8 mouse cellular contexts compared by ENCODE assay signal in genomic region chr11:62005241-62005910, GRCm38 (mm10). TPM values are rescaled to one million over a fixed set of nuclear protein-coding genes. Genes with fewer than 3 reads are reported as not detected.
DNase-seq lines count a peak whose midpoint lies in the region; ATAC-seq lines count a peak whose summit lies in the region.

No protein-coding gene starts in this region.

- 37% methylated on average over 14 of the region's 14 CpGs for WGBS in limb, embryonic 13.5 days
- 72% methylated on average over 14 of the region's 14 CpGs for WGBS in neural tube, embryonic 15.5 days
- WGBS in hindbrain, embryonic 12.5 days: 59% methylated on average over 14 of the region's 14 CpGs

- H3K9me3 ChIP-seq in limb, embryonic 13.5 days: no peaks in the 10 kb centered on the region
- no peaks in the 10 kb centered on the region for H3K9me3 ChIP-seq in neural tube, embryonic 15.5 days (replicated peaks)
- H3K9me3 ChIP-seq in hindbrain, embryonic 12.5 days (replicated peaks): no peaks in the 10 kb centered on the region

- ATAC-seq in limb, embryonic 13.5 days (ENCODE audit: low FRiP score, low read depth): peak; percentile 28; the same call in 1 of the 2 replicates
- no peak for ATAC-seq in neural tube, embryonic 15.5 days (ENCODE audit: low FRiP score)
- no peak for ATAC-seq in hindbrain, embryonic 12.5 days (ENCODE audit: low FRiP score)

- peaks cover 22% of the 10 kb centered on the region for H3K4me1 ChIP-seq in limb, embryonic 13.5 days
- peaks cover 4% of the 10 kb centered on the region; the same call in 1 of the 2 replicates for H3K4me1 ChIP-seq in neural tube, embryonic 15.5 days
- no peaks in the 10 kb centered on the region for H3K4me1 ChIP-seq in hindbrain, embryonic 12.5 days

- H3K27me3 ChIP-seq in limb, embryonic 13.5 days: no peaks in the 10 kb centered on the region
- H3K27me3 ChIP-seq in neural tube, embryonic 15.5 days (replicated peaks): no peaks in the 10 kb centered on the region
- no peaks in the 10 kb centered on the region for H3K27me3 ChIP-seq in hindbrain, embryonic 12.5 days

- peak overlapping the region; percentile 70 for H3K27ac ChIP-seq in limb, embryonic 13.5 days
- peak overlapping the region; percentile 15; the same call in 1 of the 2 replicates for H3K27ac ChIP-seq in neural tube, embryonic 15.5 days (replicated peaks)
- no peak overlapping the region for H3K27ac ChIP-seq in hindbrain, embryonic 12.5 days

- no peak overlapping the region for H3K4me3 ChIP-seq in limb, embryonic 13.5 days
- no peak overlapping the region for H3K4me3 ChIP-seq in neural tube, embryonic 15.5 days (replicated peaks)
- H3K4me3 ChIP-seq in hindbrain, embryonic 12.5 days: no peak overlapping the region

- no peaks in the 10 kb centered on the region for H3K36me3 ChIP-seq in limb, embryonic 13.5 days
- no peaks in the 10 kb centered on the region for H3K36me3 ChIP-seq in neural tube, embryonic 15.5 days
- no peaks in the 10 kb centered on the region for H3K36me3 ChIP-seq in hindbrain, embryonic 12.5 days

- peak; percentile 49 to 53 for DNase-seq in cerebellum, adult 18-20 months
- DNase-seq in cerebellum, postnatal 10 days: no peak
- peak; percentile 39 to 53 for DNase-seq in spleen, postnatal 10 days (ENCODE audit: low spot score in 2 of 2)
- no peak for DNase-seq in spleen, adult 18-20 months
- DNase-seq in heart, adult 8-10 months (ENCODE audit: low spot score): peak; percentile 33

- no peak overlapping the region for H3K9ac ChIP-seq in limb, embryonic 13.5 days
- no peak overlapping the region for H3K9ac ChIP-seq in neural tube, embryonic 15.5 days (replicated peaks)
- H3K9ac ChIP-seq in hindbrain, embryonic 12.5 days: no peak overlapping the region

- H3K4me2 ChIP-seq in limb, embryonic 13.5 days (replicated peaks): peak overlapping the region; percentile 30
- no peak overlapping the region for H3K4me2 ChIP-seq in neural tube, embryonic 15.5 days
- no peak overlapping the region for H3K4me2 ChIP-seq in hindbrain, embryonic 12.5 days (replicated peaks)

RNA-seq across cellular contexts. Expression of gene Specc1, which starts 48.8 kb away (rescaled TPM):
- 1 to 10 TPM; 3.6 to 8.6 (median 4.2) TPM for total RNA-seq in heart, adult 8-10 months (2022)
- 12.3 and 13.9 TPM in 2 replicates for polyA plus RNA-seq in limb, embryonic 13.5 days (2015; fragmentation: Nextera tagmentation; extraction: Ambion mirVana)
- polyA plus RNA-seq in neural tube, embryonic 15.5 days (2015; fragmentation: Nextera tagmentation; extraction: Ambion mirVana): 9.7 and 11.2 TPM in 2 replicates
- polyA plus RNA-seq in hindbrain, embryonic 12.5 days (2016; fragmentation: Nextera tagmentation; extraction: Ambion mirVana): 15.7 and 16.5 TPM in 2 replicates

Comparison
In these comparisons a context has a peak if more than half of its experiments do, and no peak if none do; other contexts are left out.
1. DNase-seq: peak in cerebellum, adult 18-20 months (2 of 2), spleen, postnatal 10 days (2 of 2) and heart, adult 8-10 months (single experiment); none in cerebellum, postnatal 10 days (0 of 2) and spleen, adult 18-20 months (0 of 2).